Mouse (Mus musculus): ENCODE results near the gene Tubgcp2. TPM values are rescaled to one million over a fixed set of nuclear protein-coding genes. Genes with fewer than 3 reads are reported as not detected.

Gene Tubgcp2
- total and polyA plus RNA-seq, 3 experiments: 27.1 to 43.6 TPM; not detected in 1

GRCm38 (mm10) chr7:140058528-140058927, 22.1 kb upstream of the Tubgcp2 start:
- Histone ChIP-seq H3K4me3 (ENCODE audit: control insufficient read depth in 1 of 2, insufficient read depth in 1 of 2, low read depth in 2 of 2, low read length in 2 of 2) (no peak overlapping the region), H3K27ac (ENCODE audit: control insufficient read depth, low read depth, low read length) (no peak overlapping the region), H3K9ac (ENCODE audit: control insufficient read depth, low read depth, low read length, poor library complexity, severe bottlenecking) (no peak overlapping the region)

GRCm38 (mm10) chr7:140057413-140058407, 21.2 kb upstream of the Tubgcp2 start:
- H3K9ac ChIP-seq (ENCODE audit: control insufficient read depth, low read depth, low read length, poor library complexity, severe bottlenecking): no peak overlapping the region
- no peak overlapping the region for H3K27ac ChIP-seq (ENCODE audit: control insufficient read depth, low read depth, low read length)
- H3K4me1 ChIP-seq (ENCODE audit: control insufficient read depth in 1 of 2, insufficient read depth in 2 of 2, low read length in 2 of 2): no peaks in the 10 kb centered on the region
- no peaks in the 10 kb centered on the region for H3K79me2 ChIP-seq (ENCODE audit: control insufficient read depth, insufficient read depth, low read length, poor library complexity)
- no peaks in the 10 kb centered on the region for H3K36me3 ChIP-seq (ENCODE audit: control insufficient read depth in 1 of 2, insufficient read depth in 2 of 2, low read length in 2 of 2)
- no peak overlapping the region for H3K4me3 ChIP-seq (ENCODE audit: control insufficient read depth in 1 of 2, insufficient read depth in 1 of 2, low read depth in 2 of 2, low read length in 2 of 2)
- H3K9me3 ChIP-seq (replicated peaks; ENCODE audit: insufficient read depth, low read length): no peaks in the 10 kb centered on the region
- H3K27me3 ChIP-seq (ENCODE audit: control insufficient read depth in 1 of 2, insufficient read depth in 2 of 2, low read length in 2 of 2): peaks cover 0 to 1% of the 10 kb centered on the region in 2 experiments; a peak in 3 of 4 replicates
- TF ChIP-seq NRF1 (IDR thresholded peaks at IDR 0.05; ENCODE audit: insufficient read depth, low read depth, low read length, poor library complexity, severe bottlenecking) (no peak), MYB (IDR thresholded peaks at IDR 0.05; ENCODE audit: low read depth, low read length) (no peak), MAX (IDR thresholded peaks at IDR 0.05; ENCODE audit: low read length) (no peak), SIN3A (IDR thresholded peaks at IDR 0.05; ENCODE audit: low read length) (no peak), TAL1 (IDR thresholded peaks at IDR 0.05; ENCODE audit: low read length) (no peak), ZC3H11A (IDR thresholded peaks at IDR 0.05; ENCODE audit: low read depth, low read length) (no peak), USF2 (IDR thresholded peaks at IDR 0.05; ENCODE audit: borderline replicate concordance in 1 of 2, insufficient read depth in 1 of 2, low read depth in 1 of 2, low read length in 2 of 2) (no peak)
- DNase-seq (ENCODE audit: low read depth, low spot score): no peak

More at GRCm38 (mm10) chr7:140058528-140058927, 22.1 kb upstream of the Tubgcp2 start:
- H3K36me3 ChIP-seq (ENCODE audit: control insufficient read depth in 1 of 2, insufficient read depth in 2 of 2, low read length in 2 of 2): no peaks in the 10 kb centered on the region
- H3K79me2 ChIP-seq (ENCODE audit: control insufficient read depth, insufficient read depth, low read length, poor library complexity): no peaks in the 10 kb centered on the region
- no peak for DNase-seq (ENCODE audit: low read depth, low spot score)
- TF ChIP-seq NRF1 (IDR thresholded peaks at IDR 0.05; ENCODE audit: insufficient read depth, low read depth, low read length, poor library complexity, severe bottlenecking) (no peak), JUND (IDR thresholded peaks at IDR 0.05; ENCODE audit: low read depth, low read length) (no peak), BHLHE40 (IDR thresholded peaks at IDR 0.05; ENCODE audit: borderline replicate concordance, low read depth, low read length) (no peak), MYB (IDR thresholded peaks at IDR 0.05; ENCODE audit: low read depth, low read length) (no peak), POLR2A (IDR thresholded peaks at IDR 0.05; ENCODE audit: control insufficient read depth in 1 of 2, insufficient read depth in 1 of 2, low read depth in 1 of 2, low read length in 2 of 2, poor library complexity in 1 of 2) (no peak), POLR2AphosphoS2 (IDR thresholded peaks at IDR 0.05; ENCODE audit: low read length) (no peak), USF2 (IDR thresholded peaks at IDR 0.05; ENCODE audit: borderline replicate concordance in 1 of 2, insufficient read depth in 1 of 2, low read depth in 1 of 2, low read length in 2 of 2) (no peak), ZNF384 (IDR thresholded peaks at IDR 0.05; ENCODE audit: low read depth, low read length) (no peak), E2F4 (IDR thresholded peaks at IDR 0.05; ENCODE audit: borderline replicate concordance, low read depth, low read length) (no peak), UBTF (IDR thresholded peaks at IDR 0.05; ENCODE audit: borderline replicate concordance, insufficient read depth, low read depth, low read length) (no peak), RAD21 (IDR thresholded peaks at IDR 0.05; ENCODE audit: low read depth, low read length) (no peak), CHD1 (IDR thresholded peaks at IDR 0.05; ENCODE audit: low read depth, low read length) (no peak), KAT2A (conservative IDR thresholded peaks at IDR 0.05; ENCODE audit: low read depth, low read length) (no peak), SIN3A (IDR thresholded peaks at IDR 0.05; ENCODE audit: low read length) (no peak), ELF1 (IDR thresholded peaks at IDR 0.05; ENCODE audit: low read depth, low read length) (no peak), TAL1 (IDR thresholded peaks at IDR 0.05; ENCODE audit: low read length) (no peak), NELFE (IDR thresholded peaks at IDR 0.05; ENCODE audit: low read depth, low read length) (no peak), RCOR1 (IDR thresholded peaks at IDR 0.05; ENCODE audit: low read depth, low read length) (no peak), GABPA (IDR thresholded peaks at IDR 0.05; ENCODE audit: low read depth, low read length) (no peak), GATA1 (IDR thresholded peaks at IDR 0.05; ENCODE audit: low read depth, low read length) (no peak)
- no peaks in the 10 kb centered on the region; a peak in 1 of 4 replicates for H3K27me3 ChIP-seq (ENCODE audit: control insufficient read depth in 1 of 2, insufficient read depth in 2 of 2, low read length in 2 of 2)
- H3K9me3 ChIP-seq (replicated peaks; ENCODE audit: insufficient read depth, low read length): no peaks in the 10 kb centered on the region
- no peaks in the 10 kb centered on the region for H3K4me1 ChIP-seq (ENCODE audit: control insufficient read depth in 1 of 2, insufficient read depth in 2 of 2, low read length in 2 of 2)
